18 mouse cellular contexts compared by ENCODE assay signal in the genomic region with DNA sequence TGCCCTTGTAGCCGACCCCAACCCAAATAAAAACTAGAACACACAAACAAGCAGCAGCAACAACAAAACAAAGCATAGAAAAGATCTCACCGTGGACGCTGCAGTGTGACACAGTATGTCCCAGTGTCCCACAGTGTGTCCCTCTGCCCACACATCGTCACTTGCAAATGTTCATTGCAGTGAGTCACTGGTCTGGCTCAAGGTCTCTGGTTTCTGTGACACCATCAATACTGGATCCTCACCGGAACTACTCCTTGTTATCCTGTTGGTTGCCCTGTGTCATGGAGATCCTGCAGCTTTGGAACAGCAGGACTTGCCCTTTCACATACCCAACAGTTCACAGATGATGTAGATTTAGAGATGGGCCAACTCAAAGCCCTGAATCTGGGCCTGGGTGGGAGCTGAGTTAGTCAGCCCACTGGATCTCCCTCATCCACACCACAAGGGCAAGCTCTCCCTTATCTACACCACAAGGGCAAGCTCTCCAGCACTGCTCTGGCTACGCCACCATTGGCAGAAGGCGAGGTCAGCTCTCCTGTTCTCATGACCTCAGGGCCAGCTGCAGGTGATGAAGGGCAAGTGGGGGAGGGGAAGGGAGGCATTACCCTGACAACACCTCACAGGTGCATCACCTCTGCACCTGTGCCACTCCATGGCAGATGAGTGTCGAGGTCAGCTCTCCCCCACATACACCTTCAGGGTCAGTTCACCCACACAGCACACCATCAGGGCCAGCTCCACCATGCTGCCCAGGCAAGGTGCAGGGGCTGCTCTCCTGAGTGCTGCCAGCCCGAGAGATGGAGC. TPM values are rescaled to one million over a fixed set of nuclear protein-coding genes. Genes with fewer than 3 reads are reported as not detected.
DNase-seq lines count a peak whose midpoint lies in the region; ATAC-seq and TF ChIP-seq lines count a peak whose summit lies in the region.
"Had no signal": no experiment of that assay in that cellular context is flagged by ENCODE, and none has a peak within 500 bp of the region (broad histone marks: within the 10 kb centered on the region; RNA-seq: fewer than 3 reads in every experiment).

No protein-coding gene starts in this region.

- no peak overlapping the region for H3K27ac ChIP-seq in hindbrain, embryonic 13.5 days
- H3K27ac ChIP-seq in hindbrain, embryonic 14.5 days: no peak overlapping the region
- no peak overlapping the region for H3K27ac ChIP-seq in midbrain, embryonic 16.5 days (ENCODE audit: low read length)
- no peak overlapping the region for H3K27ac ChIP-seq in midbrain, embryonic 14.5 days (replicated peaks; ENCODE audit: low read depth, low read length)
- no peak overlapping the region for H3K27ac ChIP-seq in stomach, postnatal 0 days (replicated peaks)
- H3K27ac ChIP-seq in gastrocnemius, adult 2 months: no peak overlapping the region
- H3K27ac ChIP-seq in kidney, adult 2 months (ENCODE audit: insufficient read depth, low read depth, low read length): no peak overlapping the region
- H3K27ac ChIP-seq: heart, adult 2 months; kidney, embryonic 15.5 days; liver, embryonic 15.5 days had no signal

- 86% methylated on average over 9 of the region's 9 CpGs for WGBS in hindbrain, embryonic 13.5 days
- 83% methylated on average over 9 of the region's 9 CpGs for WGBS in hindbrain, embryonic 14.5 days
- WGBS in midbrain, embryonic 16.5 days: 88% methylated on average over 9 of the region's 9 CpGs
- 89% methylated on average over 9 of the region's 9 CpGs for WGBS in midbrain, embryonic 14.5 days
- WGBS in stomach, postnatal 0 days: 90% methylated on average over 9 of the region's 9 CpGs
- WGBS in kidney, adult 2 months: 86% methylated on average over 9 of the region's 9 CpGs

- no peak overlapping the region for H3K4me3 ChIP-seq in hindbrain, embryonic 13.5 days
- no peak overlapping the region for H3K4me3 ChIP-seq in hindbrain, embryonic 14.5 days (replicated peaks; ENCODE audit: low read length)
- no peak overlapping the region for H3K4me3 ChIP-seq in midbrain, embryonic 16.5 days (ENCODE audit: low read depth, low read length)
- H3K4me3 ChIP-seq in midbrain, embryonic 14.5 days (replicated peaks; ENCODE audit: low read depth, low read length): no peak overlapping the region
- H3K4me3 ChIP-seq in stomach, postnatal 0 days (ENCODE audit: low read depth, low read length): no peak overlapping the region
- H3K4me3 ChIP-seq in gastrocnemius, adult 2 months: no peak overlapping the region
- no peak overlapping the region for H3K4me3 ChIP-seq in kidney, adult 2 months (ENCODE audit: insufficient read depth, low read depth, low read length)
- H3K4me3 ChIP-seq: heart, adult 2 months; kidney, embryonic 15.5 days; liver, embryonic 15.5 days had no signal

- H3K27me3 ChIP-seq in hindbrain, embryonic 13.5 days: no peaks in the 10 kb centered on the region
- H3K27me3 ChIP-seq in hindbrain, embryonic 14.5 days (ENCODE audit: control insufficient read depth, insufficient read depth, low read length): no peaks in the 10 kb centered on the region
- H3K27me3 ChIP-seq in midbrain, embryonic 16.5 days (ENCODE audit: control insufficient read depth, insufficient read depth, low read depth, low read length): no peaks in the 10 kb centered on the region
- H3K27me3 ChIP-seq in midbrain, embryonic 14.5 days (ENCODE audit: control insufficient read depth, insufficient read depth, low read length): no peaks in the 10 kb centered on the region
- H3K27me3 ChIP-seq in stomach, postnatal 0 days (ENCODE audit: control insufficient read depth, insufficient read depth, low read length): no peaks in the 10 kb centered on the region
- H3K27me3 ChIP-seq in kidney, adult 2 months (replicated peaks; ENCODE audit: control insufficient read depth, insufficient read depth, low read length): no peaks in the 10 kb centered on the region
- H3K27me3 ChIP-seq: kidney, embryonic 15.5 days; liver, embryonic 15.5 days had no signal

- H3K4me1 ChIP-seq in hindbrain, embryonic 13.5 days (replicated peaks): peaks cover 3% of the 10 kb centered on the region
- 0 out of 2 replicates have a peak, but pooled peaks cover under 1% of the 10 kb centered on the region for H3K4me1 ChIP-seq in hindbrain, embryonic 14.5 days (replicated peaks; ENCODE audit: control insufficient read depth, insufficient read depth, low read length)
- H3K4me1 ChIP-seq in midbrain, embryonic 16.5 days (ENCODE audit: control insufficient read depth, insufficient read depth, low read length): peaks cover 5% of the 10 kb centered on the region
- H3K4me1 ChIP-seq in midbrain, embryonic 14.5 days (ENCODE audit: control insufficient read depth, insufficient read depth, low read length): peaks cover 3% of the 10 kb centered on the region; the same call in 1 of the 2 replicates
- no peaks in the 10 kb centered on the region for H3K4me1 ChIP-seq in stomach, postnatal 0 days (replicated peaks; ENCODE audit: control insufficient read depth, insufficient read depth)
- no peaks in the 10 kb centered on the region for H3K4me1 ChIP-seq in kidney, adult 2 months (ENCODE audit: control insufficient read depth, insufficient read depth, low read length)
- H3K4me1 ChIP-seq: liver, embryonic 15.5 days had no signal

- intact Hi-C loops in gastrocnemius, adult 2 months (cut with DNase I): loop anchor here (5.0 kb wide), 1 partner anchor 34 kb away; no protein-coding TSS in a partner anchor

- TF ChIP-seq EP300 in stomach, postnatal 0 days (optimal IDR thresholded peaks at IDR 0.05): no peak

- H3K9ac ChIP-seq in hindbrain, embryonic 13.5 days: no peak overlapping the region
- no peak overlapping the region for H3K9ac ChIP-seq in hindbrain, embryonic 14.5 days
- H3K9ac ChIP-seq in midbrain, embryonic 16.5 days (ENCODE audit: low read depth, low read length): no peak overlapping the region
- H3K9ac ChIP-seq in midbrain, embryonic 14.5 days (replicated peaks; ENCODE audit: low read length): no peak overlapping the region
- no peak overlapping the region for H3K9ac ChIP-seq in stomach, postnatal 0 days (ENCODE audit: low read length)
- H3K9ac ChIP-seq: kidney, embryonic 15.5 days; liver, embryonic 15.5 days had no signal

- no peaks in the 10 kb centered on the region for H3K9me3 ChIP-seq in hindbrain, embryonic 13.5 days
- no peaks in the 10 kb centered on the region for H3K9me3 ChIP-seq in hindbrain, embryonic 14.5 days (ENCODE audit: control insufficient read depth, low read length)
- no peaks in the 10 kb centered on the region for H3K9me3 ChIP-seq in midbrain, embryonic 16.5 days (replicated peaks; ENCODE audit: control insufficient read depth, low read length, poor library complexity, severe bottlenecking)
- no peaks in the 10 kb centered on the region for H3K9me3 ChIP-seq in midbrain, embryonic 14.5 days (ENCODE audit: control insufficient read depth, low read length)
- H3K9me3 ChIP-seq in stomach, postnatal 0 days (ENCODE audit: control insufficient read depth, low read length): no peaks in the 10 kb centered on the region
- H3K9me3 ChIP-seq: kidney, embryonic 15.5 days; liver, embryonic 15.5 days had no signal

- no peak for TF ChIP-seq CTCF in stomach, postnatal 0 days (IDR thresholded peaks at IDR 0.05; ENCODE audit: low read depth)
- TF ChIP-seq CTCF in gastrocnemius, adult 2 months (IDR thresholded peaks at IDR 0.05): no peak
- no peak for TF ChIP-seq CTCF in kidney, adult 2 months (conservative IDR thresholded peaks at IDR 0.05; ENCODE audit: insufficient read depth, insufficient read length, low read depth, low read length)

- ATAC-seq in hindbrain, embryonic 13.5 days (ENCODE audit: low FRiP score): peak; percentile 44; the same call in 1 of the 2 replicates
- ATAC-seq in hindbrain, embryonic 14.5 days (ENCODE audit: low FRiP score): no peak
- 0 out of 2 replicates have a peak, but pooled peaks have one; percentile 4 for ATAC-seq in midbrain, embryonic 16.5 days
- no peak for ATAC-seq in midbrain, embryonic 14.5 days (ENCODE audit: low FRiP score, low TSS enrichment)
- ATAC-seq in stomach, postnatal 0 days (ENCODE audit: low FRiP score, low TSS enrichment): peak; percentile 53; the same call in 1 of the 2 replicates

- peaks cover 25% of the 10 kb centered on the region for H3K36me3 ChIP-seq in hindbrain, embryonic 13.5 days
- H3K36me3 ChIP-seq in hindbrain, embryonic 14.5 days (replicated peaks; ENCODE audit: control insufficient read depth, insufficient read depth): peaks cover 4% of the 10 kb centered on the region; the same call in 1 of the 2 replicates
- H3K36me3 ChIP-seq in midbrain, embryonic 16.5 days (ENCODE audit: control insufficient read depth, insufficient read depth, low read length): no peaks in the 10 kb centered on the region
- 0 out of 2 replicates have a peak, but pooled peaks cover 8% of the 10 kb centered on the region for H3K36me3 ChIP-seq in midbrain, embryonic 14.5 days (ENCODE audit: control insufficient read depth, insufficient read depth, low read length)
- no peaks in the 10 kb centered on the region for H3K36me3 ChIP-seq in stomach, postnatal 0 days (ENCODE audit: control insufficient read depth, insufficient read depth, low read length)
- H3K36me3 ChIP-seq in kidney, adult 2 months (ENCODE audit: control insufficient read depth, insufficient read depth, low read length): no peaks in the 10 kb centered on the region
- H3K36me3 ChIP-seq: liver, embryonic 15.5 days had no signal

- no peak for DNase-seq in hindbrain, embryonic 14.5 days (ENCODE audit: low spot score)
- DNase-seq in midbrain, embryonic 14.5 days: no peak
- DNase-seq in adrenal gland, adult 18-20 months (ENCODE audit: low spot score in 2 of 2): peak; percentile 40 to 64
- no peak for DNase-seq in stomach, postnatal 0 days (ENCODE audit: low spot score)
- DNase-seq in gastrocnemius, adult 2 months: no peak
- no peak for DNase-seq in kidney, adult 2 months
- DNase-seq: cerebellum, adult 18-20 months; embryo, embryonic 11 days; heart, adult 2 months; heart, postnatal 4 days; left cerebral cortex, postnatal 4 days; right cerebral cortex, postnatal 4 days; thymus, postnatal 4 days had no signal

- TF ChIP-seq POLR2A in kidney, adult 2 months (IDR thresholded peaks at IDR 0.05; ENCODE audit: low read depth, low read length): no peak

- no peak overlapping the region for H3K4me2 ChIP-seq in hindbrain, embryonic 13.5 days
- no peak overlapping the region for H3K4me2 ChIP-seq in hindbrain, embryonic 14.5 days (replicated peaks)
- H3K4me2 ChIP-seq in midbrain, embryonic 16.5 days (ENCODE audit: low read length): no peak overlapping the region
- H3K4me2 ChIP-seq in midbrain, embryonic 14.5 days (ENCODE audit: low read length): no peak overlapping the region
- H3K4me2 ChIP-seq in stomach, postnatal 0 days (replicated peaks; ENCODE audit: low read depth): no peak overlapping the region
- H3K4me2 ChIP-seq: kidney, embryonic 15.5 days; liver, embryonic 15.5 days had no signal

RNA-seq across cellular contexts. Expression of a gene that starts 6.6 kb away (rescaled TPM):
- polyA plus RNA-seq in hindbrain, embryonic 13.5 days (2015; fragmentation: Nextera tagmentation; extraction: Ambion mirVana): 0.18 TPM in 1 of 2 replicates, not detected in the other
- polyA plus RNA-seq in hindbrain, embryonic 14.5 days (2014; fragmentation: Nextera tagmentation; extraction: Ambion mirVana): 0.21 and 0.22 TPM in 2 replicates
- not detected in 2 replicates for polyA plus RNA-seq in midbrain, embryonic 16.5 days (2015; fragmentation: Nextera tagmentation; extraction: Ambion mirVana)
- 0.12 TPM in 2 replicates for polyA plus RNA-seq in midbrain, embryonic 14.5 days (2014; fragmentation: Nextera tagmentation; extraction: Ambion mirVana)
- 10 to 100 TPM in 1 of 2 experiments, 1 to 10 TPM in 1; 2.7 to 26.0 TPM for total RNA-seq in adrenal gland, adult 18-20 months (2021)
- not detected in 2 replicates for polyA plus RNA-seq in stomach, postnatal 0 days (2015; fragmentation: Nextera tagmentation; extraction: Ambion mirVana)
- not detected for total RNA-seq in gastrocnemius, adult 2 months (2021)
- 0.05 and 0.07 TPM in 2 replicates for polyA plus RNA-seq in kidney, adult 2 months (2012; rRNA removed)
- total RNA-seq: heart, adult 2 months had no signal
- polyA plus RNA-seq: kidney, embryonic 15.5 days; liver, embryonic 15.5 days; stomach, embryonic 14.5 days had no signal

RNA-seq across cellular contexts. Expression of a gene that starts 35.2 kb away (rescaled TPM):
- polyA plus RNA-seq in hindbrain, embryonic 13.5 days (2015; fragmentation: Nextera tagmentation; extraction: Ambion mirVana): 257 and 265 TPM in 2 replicates
- polyA plus RNA-seq in hindbrain, embryonic 14.5 days (2014; fragmentation: Nextera tagmentation; extraction: Ambion mirVana): 292 and 314 TPM in 2 replicates
- 275 and 287 TPM in 2 replicates for polyA plus RNA-seq in midbrain, embryonic 16.5 days (2015; fragmentation: Nextera tagmentation; extraction: Ambion mirVana)
- polyA plus RNA-seq in midbrain, embryonic 14.5 days (2014; fragmentation: Nextera tagmentation; extraction: Ambion mirVana): 283 and 291 TPM in 2 replicates
- 100 to 1,000 TPM; 138 to 182 TPM for total RNA-seq in adrenal gland, adult 18-20 months (2021)
- polyA plus RNA-seq in stomach, postnatal 0 days (2015; fragmentation: Nextera tagmentation; extraction: Ambion mirVana): 203 and 210 TPM in 2 replicates
- total RNA-seq in gastrocnemius, adult 2 months (2021): 100 to 1,000 TPM; 131 to 146 TPM
- 21.2 and 27.5 TPM in 2 replicates for polyA plus RNA-seq in kidney, adult 2 months (2012; rRNA removed)

Comparison
In these comparisons a context has a peak if more than half of its experiments do, and no peak if none do; other contexts are left out.
1. ATAC-seq: peak in hindbrain, embryonic 13.5 days (single experiment), midbrain, embryonic 16.5 days (single experiment) and stomach, postnatal 0 days (single experiment); none in hindbrain, embryonic 14.5 days (single experiment) and midbrain, embryonic 14.5 days (single experiment).
2. DNase-seq: peak in adrenal gland, adult 18-20 months (2 of 2); none in hindbrain, embryonic 14.5 days (single experiment), midbrain, embryonic 14.5 days (single experiment), stomach, postnatal 0 days (single experiment), gastrocnemius, adult 2 months (single experiment) and kidney, adult 2 months (single experiment).